Mouse (Mus musculus) kidney, embryonic 14.5 days (tissue): ENCODE data around the gene Grb2. TPM values are rescaled to one million over a fixed set of nuclear protein-coding genes. Genes with fewer than 3 reads are reported as not detected.

Experiments
- ATAC-seq: fragments of 200-750 bp; cut with Nextera tagmentation; 2 replicates; pipeline ENCODE4 v1.8.0; 2017; ENCODE audit warnings: moderate number of reproducible peaks, mild to moderate bottlenecking, moderate TSS enrichment, moderate library complexity; ENCODE audit not compliant: low FRiP score, low TSS enrichment
- H3K27ac ChIP-seq: fragments of 300-500 bp; sonication (generic); 2 replicates; pipeline ENCODE4 v1.5.1; 2014; ENCODE audit warnings: low read depth, mild to moderate bottlenecking, low read length, moderate library complexity, mixed read lengths
- H3K27me3 ChIP-seq: fragments of 300-500 bp; sonication (generic); 2 replicates; pipeline ENCODE4 v1.6.1; 2014; ENCODE audit warnings: mild to moderate bottlenecking, low read length; ENCODE audit not compliant: control insufficient read depth, insufficient read depth
- H3K36me3 ChIP-seq: fragments of 300-500 bp; sonication (generic); 2 replicates; pipeline ENCODE4 v1.6.1; 2014; ENCODE audit warnings: low read length, mixed read lengths; ENCODE audit not compliant: control insufficient read depth, insufficient read depth
- H3K4me1 ChIP-seq: fragments of 300-500 bp; sonication (generic); 2 replicates; pipeline ENCODE4 v1.6.1; 2014; ENCODE audit warnings: low read length, mixed read lengths; ENCODE audit not compliant: control insufficient read depth, insufficient read depth
- H3K4me2 ChIP-seq: fragments of 300-500 bp; sonication (generic); replicated peaks from 2 replicates; pipeline ENCODE4 v1.6.1; 2014; ENCODE audit warnings: low read depth, mild to moderate bottlenecking, low read length
- H3K4me3 ChIP-seq: fragments of 300-500 bp; sonication (generic); 2 replicates; pipeline ENCODE4 v1.5.1; 2014; ENCODE audit warnings: mild to moderate bottlenecking, low read length
- H3K9ac ChIP-seq: fragments of 300-500 bp; sonication (generic); 2 replicates; pipeline ENCODE4 v1.6.1; 2014; ENCODE audit warnings: low read depth, mild to moderate bottlenecking, low read length, moderate library complexity
- H3K9me3 ChIP-seq: fragments of 300-500 bp; sonication (generic); 2 replicates; pipeline ENCODE4 v1.6.1; 2016; ENCODE audit warnings: low read length; ENCODE audit not compliant: control insufficient read depth
- WGBS: fragments of 180-500 bp; shearing (Covaris S2); extraction: QIAGEN DNeasy Blood & Tissue Kit; methylation state at CpG from one replicate; pipeline ENCODE4 v1.1.7; 2014; 5-methylcytosine and 5-hydroxymethylcytosine counted together
- polyA plus RNA-seq: library from polyadenylated mRNA; unstranded; fragments of >200 nt; fragmentation: Nextera tagmentation; extraction: Ambion mirVana; gene quantifications from 2 replicates; pipeline ENCODE4 v1.2.1, GENCODE M21; 2014

Grb2 gene
- polyA plus RNA-seq, 1 experiment from 2014 or later: 47.7 TPM

DNA sequence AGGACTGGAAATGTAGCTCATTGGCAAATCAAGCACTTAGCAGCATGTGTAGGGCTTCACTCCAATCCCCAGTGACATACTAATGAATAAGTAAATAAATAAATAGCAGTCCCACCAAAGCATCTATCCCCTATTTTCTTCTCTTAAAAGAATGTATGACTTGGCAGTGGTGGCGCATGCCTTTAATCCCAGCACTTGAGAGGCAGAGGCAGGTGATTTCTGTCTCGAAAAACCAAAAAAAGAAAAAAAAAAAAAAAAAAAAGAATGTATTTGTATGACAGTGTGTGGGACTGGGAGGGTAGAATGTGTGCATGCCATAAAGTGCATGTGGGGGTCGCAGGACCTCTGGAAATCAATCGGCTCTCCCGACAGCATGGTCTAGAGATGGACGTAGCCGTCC, 22.4 kb downstream of the Grb2 start:
- H3K4me1 ChIP-seq: no peaks in the 10 kb centered on the region
- no peak overlapping the region for H3K4me2 ChIP-seq
- no peaks in the 10 kb centered on the region for H3K9me3 ChIP-seq
- H3K4me3 ChIP-seq: no peak overlapping the region
- no peak overlapping the region for H3K27ac ChIP-seq
- peaks cover 14% of the 10 kb centered on the region; the same call in 1 of the 2 replicates for H3K36me3 ChIP-seq
- ATAC-seq: no peak
- H3K9ac ChIP-seq: no peak overlapping the region
- H3K27me3 ChIP-seq: no peaks in the 10 kb centered on the region
- WGBS: 79% methylated on average over 7 of the region's 7 CpGs

DNA sequence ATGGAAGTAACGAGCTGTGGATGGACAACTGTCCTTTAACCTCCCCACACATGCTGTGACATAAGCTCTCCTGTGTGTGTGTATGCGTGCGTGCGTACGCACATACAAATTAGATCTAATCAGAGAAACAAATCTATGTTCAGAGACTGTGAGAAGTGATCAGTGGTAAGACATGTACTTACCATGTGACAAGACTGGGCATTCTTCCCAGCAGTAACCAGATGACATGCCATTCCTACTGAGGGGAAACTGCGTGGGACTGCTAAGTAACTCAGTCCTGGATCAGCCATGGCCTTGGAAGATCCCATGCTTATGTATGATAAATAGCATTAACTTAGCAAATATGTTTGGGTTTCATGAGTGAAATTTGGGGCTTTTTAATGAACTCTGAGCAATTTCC, 23.5 kb downstream of the Grb2 start:
- 98% methylated on average over 6 of the region's 6 CpGs for WGBS
- Histone ChIP-seq H3K36me3 (peaks cover 14% of the 10 kb centered on the region; the same call in 1 of the 2 replicates), H3K9me3 (no peaks in the 10 kb centered on the region), H3K4me3 (no peak overlapping the region), H3K27ac (no peak overlapping the region), H3K4me1 (no peaks in the 10 kb centered on the region), H3K4me2 (no peak overlapping the region), H3K27me3 (no peaks in the 10 kb centered on the region), H3K9ac (no peak overlapping the region)
- no peak for ATAC-seq

DNA sequence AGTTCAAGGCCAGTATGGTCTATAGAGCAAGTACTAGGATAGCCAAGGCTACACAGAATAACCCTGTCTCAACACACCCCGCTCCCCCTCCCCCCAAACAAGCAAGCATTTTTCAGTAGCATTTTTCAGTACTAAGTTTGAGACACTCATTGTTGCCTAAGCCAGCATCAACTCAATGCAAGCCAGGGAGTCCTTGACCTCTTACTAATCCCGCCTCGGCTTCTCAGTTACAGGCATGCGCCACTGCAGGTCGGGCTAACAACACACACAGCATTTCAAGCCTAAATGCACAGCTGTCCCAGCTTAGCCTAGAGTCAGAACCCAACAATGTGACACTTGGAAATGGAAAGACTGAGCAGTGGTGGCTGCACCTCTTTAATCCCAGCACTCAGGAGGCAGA, 25.1 kb downstream of the Grb2 start:
- no peaks in the 10 kb centered on the region for H3K9me3 ChIP-seq
- no peak overlapping the region for H3K4me3 ChIP-seq
- ATAC-seq: no peak
- H3K27me3 ChIP-seq: no peaks in the 10 kb centered on the region
- 96% methylated on average over 5 of the region's 5 CpGs for WGBS
- H3K27ac ChIP-seq: no peak overlapping the region
- peaks cover 14% of the 10 kb centered on the region; the same call in 1 of the 2 replicates for H3K36me3 ChIP-seq
- no peaks in the 10 kb centered on the region for H3K4me1 ChIP-seq
- no peak overlapping the region for H3K9ac ChIP-seq
- H3K4me2 ChIP-seq: no peak overlapping the region

DNA sequence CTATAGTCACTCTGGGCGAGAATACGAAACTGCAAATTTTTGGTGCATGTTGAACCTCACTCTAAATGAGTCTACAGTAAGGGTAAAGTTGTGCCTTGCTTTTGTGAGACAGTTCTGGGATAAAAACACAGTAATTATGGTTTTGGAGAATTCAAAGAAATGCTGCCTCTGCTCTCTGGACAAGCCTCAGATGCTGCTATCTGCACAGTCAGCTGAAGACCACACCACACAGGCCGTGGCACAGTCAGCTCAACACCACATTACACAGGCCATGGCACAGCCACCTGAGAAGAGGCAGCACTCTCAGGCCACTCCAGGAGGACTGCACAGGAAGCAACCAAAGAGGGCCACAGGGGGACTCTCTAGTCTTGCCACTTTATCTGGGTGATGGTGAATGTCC, 26.0 kb downstream of the Grb2 start:
- no peaks in the 10 kb centered on the region for H3K4me1 ChIP-seq
- H3K9me3 ChIP-seq: no peaks in the 10 kb centered on the region
- no peaks in the 10 kb centered on the region for H3K27me3 ChIP-seq
- H3K4me2 ChIP-seq: no peak overlapping the region
- WGBS: 96% methylated on average over 3 of the region's 3 CpGs
- H3K27ac ChIP-seq: no peak overlapping the region
- ATAC-seq: no peak
- no peak overlapping the region for H3K9ac ChIP-seq
- peaks cover 16% of the 10 kb centered on the region; the same call in 1 of the 2 replicates for H3K36me3 ChIP-seq
- H3K4me3 ChIP-seq: no peak overlapping the region

DNA sequence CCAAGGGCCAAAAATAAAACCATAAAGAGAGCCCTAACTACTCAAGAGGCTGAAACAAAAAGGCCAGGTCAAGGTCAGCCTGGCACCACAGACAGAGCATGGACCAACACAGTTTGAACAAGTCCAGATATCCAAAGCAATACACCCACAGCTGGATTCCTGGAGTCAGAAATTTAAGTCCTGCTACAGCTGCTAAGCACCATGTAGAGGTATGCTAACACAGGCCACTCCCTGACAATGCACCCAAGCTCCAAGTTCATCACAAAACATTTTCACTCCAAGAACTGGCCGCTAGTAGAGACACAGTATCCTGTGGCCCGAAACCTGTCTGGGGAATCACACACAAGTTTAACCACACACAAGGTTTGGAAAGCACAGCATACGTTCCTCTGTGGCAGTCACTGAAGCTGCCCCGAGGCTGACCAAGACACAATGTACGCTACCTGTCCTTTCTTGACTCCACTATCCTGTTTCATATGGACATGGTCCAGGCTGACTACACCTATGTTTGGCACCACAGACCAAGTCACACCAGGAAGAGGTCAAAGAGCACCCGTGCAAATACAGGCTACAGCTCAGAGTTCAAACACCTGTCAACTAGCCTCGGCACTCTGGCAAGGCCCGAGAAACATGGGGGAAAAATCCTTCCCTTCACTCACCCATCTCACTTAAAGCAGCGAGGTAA, 28.7 kb downstream of the Grb2 start:
- H3K9ac ChIP-seq: no peak overlapping the region
- no peak overlapping the region for H3K4me2 ChIP-seq
- no peak for ATAC-seq
- H3K27me3 ChIP-seq: no peaks in the 10 kb centered on the region
- no peaks in the 10 kb centered on the region for H3K4me1 ChIP-seq
- WGBS: 95% methylated on average over 9 of the region's 9 CpGs
- peaks cover 19% of the 10 kb centered on the region; the same call in 1 of the 2 replicates for H3K36me3 ChIP-seq
- H3K27ac ChIP-seq: no peak overlapping the region
- H3K9me3 ChIP-seq: no peaks in the 10 kb centered on the region
- no peak overlapping the region for H3K4me3 ChIP-seq

DNA sequence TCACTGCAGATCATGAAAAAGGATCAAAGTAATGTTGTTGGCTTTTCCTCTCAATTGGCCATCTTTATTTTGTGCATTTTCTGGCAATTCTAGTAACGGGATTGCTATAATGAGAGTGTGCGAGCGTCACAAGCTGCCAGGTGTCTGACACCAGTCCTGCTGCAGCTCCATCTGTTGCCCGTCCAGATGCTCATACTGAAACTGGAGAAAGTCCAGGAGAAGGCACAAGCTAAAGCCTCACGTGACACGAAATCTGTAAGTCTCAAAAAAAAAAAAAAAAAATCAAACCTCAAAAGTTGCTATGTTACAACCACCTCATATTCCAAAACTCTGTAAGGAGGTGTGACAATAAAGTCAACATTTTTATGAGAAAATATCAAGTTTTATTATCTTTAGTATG, 29.5 kb downstream of the Grb2 start:
- H3K36me3 ChIP-seq: peaks cover 19% of the 10 kb centered on the region; the same call in 1 of the 2 replicates
- no peaks in the 10 kb centered on the region for H3K27me3 ChIP-seq
- H3K4me1 ChIP-seq: no peaks in the 10 kb centered on the region
- ATAC-seq: no peak
- H3K9ac ChIP-seq: no peak overlapping the region
- H3K4me3 ChIP-seq: no peak overlapping the region
- WGBS: 94% methylated on average over 6 of the region's 6 CpGs
- H3K9me3 ChIP-seq: no peaks in the 10 kb centered on the region
- H3K4me2 ChIP-seq: no peak overlapping the region
- no peak overlapping the region for H3K27ac ChIP-seq

DNA sequence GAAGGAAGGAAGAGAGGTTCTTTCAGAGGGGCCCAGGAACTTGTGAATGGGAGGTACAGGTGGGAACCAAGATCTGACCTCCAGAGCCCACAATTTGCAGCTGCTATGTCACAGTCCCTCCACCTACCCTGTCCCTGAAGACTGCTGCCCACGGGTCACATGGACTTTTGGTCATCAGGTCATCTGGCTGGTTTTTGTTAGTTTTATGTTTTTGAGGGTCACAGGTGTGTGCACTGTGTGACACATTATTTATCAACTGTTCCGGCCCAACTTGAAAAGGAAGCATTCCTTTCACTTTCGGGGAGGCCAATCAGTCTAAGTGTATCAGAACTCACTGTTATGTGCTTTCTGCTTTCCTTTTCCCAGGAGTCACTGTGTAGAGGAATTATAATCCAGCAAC, 30.9 kb downstream of the Grb2 start:
- H3K4me2 ChIP-seq: no peak overlapping the region
- no peak for ATAC-seq

DNA sequence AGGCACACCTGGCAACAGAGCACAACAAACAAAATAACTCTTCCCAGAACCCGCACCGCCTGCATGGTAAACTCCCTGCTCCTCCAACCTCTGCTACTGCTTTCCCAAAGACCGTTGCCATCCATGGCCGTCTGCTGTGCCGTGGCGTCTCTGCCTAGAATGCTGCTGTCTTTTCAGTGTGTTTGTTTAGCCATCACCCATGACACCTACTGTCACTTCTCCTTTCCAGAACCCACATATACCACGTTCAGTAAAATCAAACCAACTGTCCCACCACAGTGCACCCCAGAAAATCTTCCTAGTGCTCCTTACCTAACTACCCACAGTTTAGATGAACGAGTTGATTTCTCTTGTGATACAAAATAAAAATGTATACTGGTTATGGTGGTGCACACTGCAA, 31.7 kb downstream of the Grb2 start:
- 81% methylated on average over 8 of the region's 8 CpGs for WGBS
- Histone ChIP-seq H3K36me3 (peaks cover 10% of the 10 kb centered on the region; the same call in 1 of the 2 replicates), H3K27me3 (no peaks in the 10 kb centered on the region), H3K4me3 (no peak overlapping the region), H3K9ac (no peak overlapping the region), H3K4me1 (no peaks in the 10 kb centered on the region), H3K4me2 (no peak overlapping the region), H3K27ac (no peak overlapping the region), H3K9me3 (no peaks in the 10 kb centered on the region)
- no peak for ATAC-seq

More for the DNA sequence above, 30.9 kb downstream of the Grb2 start:
- no peaks in the 10 kb centered on the region for H3K4me1 ChIP-seq
- no peaks in the 10 kb centered on the region for H3K9me3 ChIP-seq
- H3K9ac ChIP-seq: no peak overlapping the region
- peaks cover 13% of the 10 kb centered on the region; the same call in 1 of the 2 replicates for H3K36me3 ChIP-seq
- no peaks in the 10 kb centered on the region for H3K27me3 ChIP-seq
- no peak overlapping the region for H3K4me3 ChIP-seq
- no peak overlapping the region for H3K27ac ChIP-seq
- 82% methylated on average over 3 of the region's 3 CpGs for WGBS

DNA sequence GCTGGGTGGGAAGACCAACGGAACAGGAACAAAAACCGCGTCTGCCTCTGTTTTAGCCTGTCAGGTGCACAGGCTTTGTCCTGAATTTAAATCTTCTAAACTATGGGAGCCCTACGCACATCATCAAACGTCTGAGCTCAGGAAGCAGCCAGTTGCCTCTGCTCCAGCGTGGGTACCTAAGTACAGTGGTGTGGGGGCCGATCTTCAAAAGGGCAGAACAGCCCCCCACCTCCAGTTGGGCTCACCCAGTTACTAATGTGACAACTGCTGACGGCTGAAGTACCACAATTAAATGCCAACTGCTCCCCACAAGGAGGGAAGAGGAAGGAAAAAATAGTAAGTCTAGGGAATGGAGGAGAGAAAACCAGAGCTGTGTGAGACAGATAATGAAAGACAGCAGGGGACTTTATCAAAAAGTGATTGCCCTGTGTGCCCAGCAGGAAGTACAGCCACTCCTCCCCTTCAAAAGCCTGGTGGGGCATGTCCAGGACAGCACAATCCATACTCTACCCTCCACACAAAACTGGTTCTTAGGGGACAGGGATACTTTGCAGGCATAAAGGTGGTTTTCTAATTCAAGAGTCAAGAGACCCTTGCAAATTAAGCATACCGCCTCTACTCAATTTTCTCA, 34.0 kb downstream of the Grb2 start:
- Histone ChIP-seq H3K4me2 (no peak overlapping the region), H3K9me3 (no peaks in the 10 kb centered on the region), H3K27ac (no peak overlapping the region), H3K36me3 (peaks cover 10% of the 10 kb centered on the region; the same call in 1 of the 2 replicates), H3K9ac (no peak overlapping the region), H3K4me3 (no peak overlapping the region), H3K27me3 (no peaks in the 10 kb centered on the region), H3K4me1 (peaks cover 12% of the 10 kb centered on the region)
- WGBS: 79% methylated on average over 9 of the region's 9 CpGs
- ATAC-seq: no peak
